Mouse (Mus musculus): ENCODE measurements around the gene Gm42791.

Gm42791 gene

DNA sequence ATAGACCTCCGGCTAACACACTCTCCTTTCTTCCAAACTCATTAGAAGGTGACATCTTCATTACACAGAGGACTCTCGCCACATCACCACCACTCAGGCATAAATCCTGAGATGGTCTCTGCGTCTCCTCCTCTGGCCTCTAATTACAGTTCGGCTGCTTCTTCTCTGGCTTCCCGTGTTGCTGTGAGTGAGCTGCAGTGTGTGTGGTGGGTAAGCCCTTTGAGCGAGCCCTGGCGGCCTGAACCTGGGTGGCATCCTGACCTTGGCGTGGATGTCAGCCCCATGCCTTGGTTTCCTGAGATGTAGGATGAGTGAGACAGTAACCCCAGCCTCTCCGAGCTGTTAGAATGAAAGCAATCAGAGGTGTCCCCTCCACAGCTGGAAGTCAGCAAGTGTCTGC, 46.4 kb downstream of the Gm42791 start:
- no peak for DNase-seq

- no peak for DNase-seq
Observed at GRCm38 (mm10) chr5:148947412-148947811, 47.5 kb downstream of the Gm42791 start.

- DNase-seq: peak; percentile 49
Observed at GRCm38 (mm10) chr5:148946787-148947186, 48.2 kb downstream of the Gm42791 start.

DNA sequence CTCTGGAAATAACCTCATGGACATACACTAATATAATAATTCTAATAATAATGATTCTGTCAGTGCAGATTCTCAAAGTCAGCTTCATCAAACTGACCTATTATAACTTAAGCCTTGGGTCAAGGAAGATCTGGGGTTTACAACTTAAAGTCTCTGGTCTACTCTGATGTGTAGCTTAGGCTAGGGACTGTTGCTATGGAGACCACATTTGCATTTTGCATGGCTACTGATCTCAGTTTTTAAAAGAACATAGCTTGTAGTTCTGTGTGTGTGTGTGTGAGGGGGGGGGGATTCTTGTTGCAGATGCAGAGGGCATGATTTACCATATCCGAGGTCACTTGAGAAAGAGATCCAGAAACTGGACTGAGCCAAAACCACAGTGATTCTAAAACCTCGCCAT, 49.2 kb downstream of the Gm42791 start:
- DNase-seq: no peak

DNA sequence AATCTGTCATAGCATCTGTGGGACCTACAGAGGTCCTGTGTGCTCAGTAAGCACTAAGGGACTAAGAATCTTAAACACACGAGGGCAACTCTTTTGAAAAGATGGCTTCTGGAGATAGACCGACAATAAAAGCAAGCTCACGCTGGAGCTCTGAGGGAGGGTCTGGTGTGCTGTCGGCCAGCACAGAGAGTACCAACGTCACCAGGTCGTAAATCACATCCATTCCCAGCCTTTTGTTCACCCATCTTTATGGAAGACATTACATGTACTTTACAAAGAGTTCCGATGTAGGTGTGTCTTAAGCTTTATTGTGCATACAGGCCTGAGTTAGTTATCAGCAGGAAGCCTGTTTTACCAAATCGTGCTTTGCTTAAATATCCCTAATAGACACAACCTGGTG, 50.9 kb downstream of the Gm42791 start:
- no peak for DNase-seq

DNA sequence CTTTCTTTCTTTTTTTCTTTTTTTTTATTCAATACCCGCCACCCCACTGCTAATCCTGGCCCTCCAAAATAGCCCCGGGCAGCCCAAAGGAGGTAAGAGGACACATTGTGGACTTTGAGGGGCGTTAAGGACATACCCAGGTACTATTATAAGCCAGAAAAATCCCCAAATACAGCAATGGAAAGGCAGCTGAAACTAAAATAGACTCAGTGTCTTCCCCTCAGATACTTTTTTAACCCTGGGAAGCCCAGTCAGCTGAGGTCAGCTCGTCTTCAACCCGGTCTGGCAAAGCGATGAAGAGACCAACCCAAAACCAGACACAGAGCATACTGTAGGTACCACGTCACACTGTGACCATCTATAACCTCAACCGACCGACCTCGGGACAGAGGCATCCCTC, 51.5 kb downstream of the Gm42791 start:
- DNase-seq: no peak

DNA sequence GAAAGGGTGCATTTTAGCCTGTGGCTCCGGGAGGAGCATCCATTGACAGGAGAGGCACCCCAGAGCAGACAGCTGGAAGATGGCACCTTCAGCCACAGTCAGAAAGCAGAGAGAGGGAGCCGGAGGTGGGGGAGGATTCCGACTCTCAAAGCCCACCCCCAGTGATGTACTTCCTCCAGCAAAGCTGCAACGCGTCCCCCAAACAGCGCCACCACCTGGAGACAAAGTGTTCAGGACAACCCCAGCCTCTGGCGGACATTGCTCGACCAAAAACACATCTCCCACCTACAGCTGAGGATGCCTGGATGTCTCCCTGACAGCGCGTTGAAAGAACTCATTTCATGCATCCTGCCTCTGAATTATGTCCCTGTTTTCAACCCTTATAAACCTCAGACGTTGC, 52.0 kb downstream of the Gm42791 start:
- DNase-seq: no peak

DNA sequence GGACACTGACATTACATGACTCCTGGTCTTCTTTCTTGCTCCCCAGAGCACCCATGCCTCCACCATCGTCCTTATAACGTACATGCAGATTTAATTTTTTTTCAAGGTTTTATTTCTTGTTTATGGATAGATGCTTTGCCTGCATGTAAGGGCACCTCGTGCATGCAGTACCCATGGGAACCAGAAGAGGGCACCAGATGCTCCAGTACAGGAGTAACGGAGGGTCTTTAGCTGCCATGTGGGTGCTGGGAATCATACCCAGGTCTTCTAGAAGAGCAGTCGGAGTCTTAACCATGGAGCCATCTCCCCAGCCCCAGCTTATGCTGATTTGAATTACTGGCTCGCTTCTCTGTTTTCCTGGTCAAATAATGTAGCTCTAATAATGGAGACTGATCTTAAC, 52.6 kb downstream of the Gm42791 start:
- DNase-seq: no peak

DNA sequence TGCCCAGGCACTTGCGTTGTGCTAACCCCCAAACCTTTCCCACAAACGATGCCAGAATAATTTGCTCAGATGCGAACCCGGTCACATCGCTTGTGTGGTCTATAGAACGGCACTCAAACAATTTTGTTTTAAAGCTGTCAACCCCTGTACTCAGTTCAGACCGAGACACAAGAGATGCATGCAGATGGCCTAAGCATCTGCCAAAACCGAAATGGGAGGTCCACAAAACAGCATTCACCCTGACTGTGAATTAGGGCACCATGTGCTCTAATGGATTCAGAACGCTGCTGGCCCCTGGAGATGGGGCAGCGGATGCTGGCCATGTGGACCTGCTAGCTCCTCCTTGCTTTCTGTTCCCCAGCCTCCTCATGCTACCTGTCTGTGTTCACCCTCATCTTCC, 53.1 kb downstream of the Gm42791 start:
- DNase-seq: no peak

DNA sequence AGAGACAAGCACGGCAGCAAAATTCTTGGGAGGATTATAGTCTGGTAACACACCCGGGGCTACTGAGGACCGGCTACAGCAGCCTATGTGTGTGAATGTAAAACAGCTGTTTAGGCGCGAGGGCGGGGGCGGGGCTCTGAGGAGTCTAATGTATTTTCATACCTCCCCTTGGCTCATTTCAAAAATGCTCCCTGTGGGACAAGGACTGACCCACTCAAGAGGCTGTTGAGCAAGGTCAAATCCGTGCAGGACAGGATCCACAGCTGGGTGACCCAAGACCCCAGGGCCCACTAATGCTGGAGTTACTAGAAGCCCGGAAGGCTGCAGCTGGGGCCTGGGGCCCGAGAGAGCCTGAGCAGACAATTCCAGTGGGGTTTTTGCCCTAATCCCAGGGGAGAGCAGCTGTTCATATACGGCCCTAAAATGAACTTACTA, 55.0 kb downstream of the Gm42791 start:
- no peak for DNase-seq

DNA sequence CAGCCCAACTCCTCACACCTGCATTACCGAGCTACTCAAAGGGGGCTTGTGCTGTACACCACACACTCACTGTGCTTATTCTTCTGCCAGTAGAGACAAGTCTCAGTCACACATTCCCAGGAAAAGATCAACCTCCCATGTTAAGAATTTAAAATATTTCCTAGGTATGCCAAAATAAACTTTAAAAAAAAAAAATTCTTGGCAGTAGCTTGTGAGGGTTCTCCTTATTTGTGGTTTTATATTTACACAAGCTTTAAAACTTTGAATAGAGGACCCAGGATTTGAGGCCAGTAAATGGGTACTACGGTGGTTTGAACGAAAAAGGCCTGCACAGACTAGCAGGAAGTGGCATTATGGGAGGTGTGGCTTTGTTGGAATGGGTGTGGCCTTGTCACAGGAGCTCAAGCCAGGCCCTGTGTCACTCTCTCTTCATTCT, 58.4 kb downstream of the Gm42791 start:
- DNase-seq: peak; percentile 36

DNA sequence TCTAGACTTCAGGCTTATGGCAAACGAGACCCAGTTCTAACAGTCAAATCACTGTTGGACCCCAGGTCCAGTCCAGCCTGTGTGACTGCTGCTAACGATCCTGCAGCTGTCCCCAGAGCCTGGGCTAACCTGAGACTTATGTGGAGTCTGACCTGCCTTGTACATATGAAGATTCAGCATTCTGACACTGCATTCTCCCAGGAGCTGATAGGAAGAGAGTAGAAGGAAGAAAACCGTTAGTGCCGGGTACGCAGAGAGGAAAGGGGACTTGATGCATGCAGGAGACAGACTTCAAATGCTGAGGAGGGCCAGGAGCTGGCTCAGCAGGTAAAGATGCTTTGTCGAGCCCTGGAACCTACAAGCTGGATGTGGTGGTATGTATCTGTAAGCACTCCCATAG, 59.1 kb downstream of the Gm42791 start:
- no peak for DNase-seq

DNA sequence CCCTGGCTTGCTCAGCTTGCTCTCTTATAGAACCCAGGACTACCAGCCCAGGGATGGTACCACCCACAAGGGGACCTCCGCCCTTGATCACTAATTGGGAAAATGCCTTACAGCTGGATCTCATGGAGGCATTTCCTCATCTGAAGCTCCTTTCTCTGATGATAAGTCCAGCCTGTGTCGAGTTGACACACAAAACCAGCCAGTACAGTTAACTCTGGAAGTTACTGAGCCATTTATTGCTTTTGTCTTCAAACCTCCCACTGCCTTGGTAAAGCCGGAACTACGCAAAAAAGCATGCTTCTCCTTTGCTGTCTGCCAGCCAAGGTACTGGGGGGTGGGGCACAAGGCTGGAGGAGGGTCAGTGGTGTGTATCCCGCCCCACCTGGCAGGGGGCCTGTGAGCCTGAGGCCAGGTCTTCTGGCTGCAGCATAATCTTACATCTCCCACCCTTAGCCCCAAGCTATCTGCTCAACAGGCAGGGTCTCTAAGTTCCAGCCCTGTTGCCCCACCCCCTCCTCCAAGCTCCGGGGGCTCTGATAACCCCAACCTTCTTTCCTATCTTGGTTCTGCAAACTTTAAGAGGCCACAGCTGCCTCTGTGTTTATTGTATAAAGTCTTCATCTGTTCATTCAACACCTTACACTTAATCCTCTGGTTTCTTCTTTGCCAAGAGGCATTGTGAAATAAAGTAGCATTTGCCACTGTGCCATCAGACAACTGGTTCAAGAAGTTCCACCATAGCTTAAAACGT, 59.7 kb downstream of the Gm42791 start:
- no peak for DNase-seq

- DNase-seq: no peak
Observed at GRCm38 (mm10) chr5:148934457-148934856, 60.5 kb downstream of the Gm42791 start.

DNA sequence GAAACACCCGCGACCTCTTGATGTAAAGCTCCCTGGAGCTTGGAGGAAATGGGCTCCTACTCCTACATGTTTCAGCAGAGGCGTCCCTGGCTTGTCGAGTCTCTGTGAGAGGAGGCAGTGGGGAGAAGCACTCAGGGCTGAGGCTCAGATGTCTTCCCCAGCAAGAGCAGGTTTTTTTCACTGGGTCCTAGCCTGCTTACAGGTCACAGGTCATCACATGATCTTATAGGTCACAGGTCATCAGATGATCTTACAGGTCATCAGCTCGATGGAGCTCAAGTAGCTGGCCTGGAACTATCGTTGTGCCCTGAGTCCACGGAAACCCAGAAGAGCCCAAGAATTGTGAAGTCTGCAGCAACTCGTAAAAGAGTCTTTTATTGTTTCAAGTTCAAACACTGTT, 61.2 kb downstream of the Gm42791 start:
- no peak for DNase-seq

DNA sequence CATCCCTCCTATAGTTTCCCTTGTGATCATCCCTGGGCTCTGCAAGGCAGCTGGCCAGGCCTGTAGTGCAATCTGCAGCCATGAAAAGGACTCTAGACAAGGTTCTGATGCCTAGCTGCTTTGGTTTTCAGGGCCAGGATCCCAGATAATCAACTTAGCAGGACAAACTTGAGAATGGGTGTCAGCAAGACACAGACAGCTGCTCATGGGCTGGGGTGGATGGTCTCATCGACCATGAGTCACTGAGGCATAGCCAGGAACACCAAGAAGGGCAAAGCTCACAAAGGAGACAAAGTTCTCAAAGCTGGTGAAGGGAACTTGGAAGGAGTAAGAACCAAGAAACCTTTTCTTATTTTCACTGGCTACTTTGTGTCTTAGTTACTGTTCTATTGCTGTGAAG, 63.6 kb downstream of the Gm42791 start:
- DNase-seq: peak; percentile 58

DNA sequence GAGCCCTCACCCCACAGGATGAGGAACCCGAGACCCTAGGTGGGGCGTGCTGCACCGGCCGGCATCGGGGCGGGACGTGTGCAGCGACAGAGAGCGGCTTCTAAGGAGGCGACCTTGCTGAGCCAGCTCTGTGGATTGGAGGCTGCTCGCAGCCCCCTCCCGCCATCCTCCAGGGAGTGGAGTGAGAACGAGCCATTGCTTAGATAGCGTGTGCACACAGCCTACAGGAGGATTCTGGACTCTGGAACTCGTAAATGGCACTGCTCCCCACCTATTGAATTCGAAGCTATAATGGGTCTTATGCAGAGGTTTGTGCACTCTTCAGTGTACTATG, 65.9 kb downstream of the Gm42791 start, which contains the start of gene Katnal1:
Gene Katnal1 (minus strand): TSS at position 205 of the 334 bp plus-strand sequence.
- DNase-seq: no peak

- DNase-seq: peak; percentile 95
Observed at GRCm38 (mm10) chr5:148928382-148929115, 66.4 kb downstream of the Gm42791 start.

- no peak for DNase-seq
Observed at GRCm38 (mm10) chr5:148927717-148928223, 67.2 kb downstream of the Gm42791 start.

- DNase-seq: no peak
Observed at GRCm38 (mm10) chr5:148924586-148924985, 70.4 kb downstream of the Gm42791 start.

GRCm38 (mm10) chr5:148924051-148924450, 70.9 kb downstream of the Gm42791 start:
- no peak for DNase-seq

DNA sequence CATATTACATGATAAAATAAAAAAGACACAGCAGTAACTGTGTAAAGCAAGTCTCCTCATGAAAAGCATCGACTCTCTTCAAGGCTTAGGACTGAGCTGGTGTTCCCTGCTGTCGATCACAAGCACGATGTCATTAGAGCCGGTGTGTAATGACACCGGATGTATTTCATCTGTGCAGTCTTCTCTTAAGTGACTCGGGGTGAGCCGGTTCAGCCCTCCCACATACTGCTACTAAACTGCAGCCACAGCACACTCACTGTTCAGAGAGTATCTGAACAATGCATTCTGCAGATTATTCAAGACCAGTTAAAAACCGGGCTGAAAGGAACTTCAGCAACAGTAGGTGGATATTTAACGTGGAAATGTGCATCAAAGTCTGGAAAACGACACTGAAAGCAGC, 71.5 kb downstream of the Gm42791 start:
- DNase-seq: no peak

DNA sequence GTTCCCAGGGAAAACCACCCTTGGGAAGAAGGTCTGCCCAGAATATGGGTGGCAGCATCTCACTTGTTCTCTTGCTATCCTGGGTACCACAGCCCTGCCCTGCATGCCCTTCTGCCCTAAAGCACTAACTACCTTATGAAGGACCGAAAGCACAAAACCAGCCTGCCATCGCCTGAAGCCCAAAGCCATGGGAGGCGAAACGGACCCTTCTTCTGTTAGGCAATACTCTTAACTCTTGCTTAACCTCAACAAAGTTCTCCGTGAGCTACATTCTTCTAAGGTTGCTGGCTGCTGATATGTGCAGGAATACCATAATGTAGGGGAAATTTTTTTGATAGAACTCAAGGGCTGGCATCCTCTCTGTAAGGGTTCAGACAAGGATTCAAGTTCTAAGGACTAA, 72.2 kb downstream of the Gm42791 start:
- no peak for DNase-seq

DNA sequence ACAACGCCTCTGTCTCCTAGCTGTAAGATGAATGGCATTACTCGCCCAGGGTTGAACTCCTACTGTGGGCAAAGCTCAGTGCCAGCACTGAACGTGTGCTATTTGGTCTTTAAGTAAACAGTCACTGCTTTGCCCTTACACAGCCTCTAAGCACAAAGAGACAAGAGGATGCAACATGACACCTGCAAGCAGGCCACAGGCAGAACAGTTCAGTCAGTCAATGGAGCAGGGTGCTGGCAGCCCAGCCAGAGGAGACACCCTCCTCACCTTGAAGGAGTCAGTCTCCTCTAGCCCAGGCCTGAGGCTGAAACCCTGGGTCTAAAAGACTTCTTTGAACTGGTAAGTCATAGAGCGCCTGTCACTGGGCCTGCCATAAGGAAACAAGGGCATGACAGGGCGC, 76.9 kb downstream of the Gm42791 start:
- DNase-seq: no peak
